Mouse (Mus musculus): Measurements from ENCODE around the gene Uts2r. TPM values are rescaled to one million over a fixed set of nuclear protein-coding genes. Genes with fewer than 3 reads are reported as not detected.

The Uts2r gene
- not detected for polyA plus RNA-seq (2014; fragmentation: Illumina TruSeq; extraction: RNeasy Lipid Tissue Mini Kit (QIAGEN cat#74804); ENCODE audit: low read depth, low replicate concordance)

GRCm38 (mm10) chr11:121159971-121160370 lies at the start of gene Uts2r:
Gene Uts2r (plus strand): TSS chr11:121160271.

GRCm38 (mm10) chr11:121118577-121118976 lies 41.5 kb upstream of the Uts2r start, which contains the start of gene Tex19.2:
Gene Tex19.2 (minus strand): TSS chr11:121118677.

GRCm38 (mm10) chr11:121145865-121146264 lies 14.2 kb upstream of the Uts2r start, which contains the start of gene Tex19.1:
Gene Tex19.1 (plus strand): TSS chr11:121146143.

GRCm38 (mm10) chr11:121204161-121205006 lies 44.3 kb downstream of the Uts2r start, which contains the start of the genes Hexdc and Ogfod3:
Gene Hexdc (plus strand): TSS chr11:121204433.
Gene Ogfod3 (minus strand): TSS chr11:121204711.

Other genes starting within 250 kb of the Uts2r start
- 1.2 TPM for gene Ccdc57, start 227.4 kb upstream of the Uts2r start, polyA plus RNA-seq (2014; fragmentation: Illumina TruSeq; extraction: RNeasy Lipid Tissue Mini Kit (QIAGEN cat#74804); ENCODE audit: low read depth, low replicate concordance)
- 0.12 TPM for gene Slc16a3, start 211.8 kb upstream of the Uts2r start, polyA plus RNA-seq (2014; fragmentation: Illumina TruSeq; extraction: RNeasy Lipid Tissue Mini Kit (QIAGEN cat#74804); ENCODE audit: low read depth, low replicate concordance)
- 73.3 TPM for gene Csnk1d, start 168.9 kb upstream of the Uts2r start, polyA plus RNA-seq (2014; fragmentation: Illumina TruSeq; extraction: RNeasy Lipid Tissue Mini Kit (QIAGEN cat#74804); ENCODE audit: low read depth, low replicate concordance)
- gene Cd7, start 120.9 kb upstream of the Uts2r start, polyA plus RNA-seq (2014; fragmentation: Illumina TruSeq; extraction: RNeasy Lipid Tissue Mini Kit (QIAGEN cat#74804); ENCODE audit: low read depth, low replicate concordance): not detected
- gene Sectm1b, start 96.7 kb upstream of the Uts2r start, polyA plus RNA-seq (2014; fragmentation: Illumina TruSeq; extraction: RNeasy Lipid Tissue Mini Kit (QIAGEN cat#74804); ENCODE audit: low read depth, low replicate concordance): not detected
- gene Sectm1a, start 79.1 kb upstream of the Uts2r start, polyA plus RNA-seq (2014; fragmentation: Illumina TruSeq; extraction: RNeasy Lipid Tissue Mini Kit (QIAGEN cat#74804); ENCODE audit: low read depth, low replicate concordance): not detected
- not detected for gene Tex19.2, start 41.6 kb upstream of the Uts2r start, polyA plus RNA-seq (2014; fragmentation: Illumina TruSeq; extraction: RNeasy Lipid Tissue Mini Kit (QIAGEN cat#74804); ENCODE audit: low read depth, low replicate concordance)
- gene Tex19.1, start 14.1 kb upstream of the Uts2r start, polyA plus RNA-seq (2014; fragmentation: Illumina TruSeq; extraction: RNeasy Lipid Tissue Mini Kit (QIAGEN cat#74804); ENCODE audit: low read depth, low replicate concordance): not detected
- gene Hexdc, start 44.2 kb downstream of the Uts2r start, polyA plus RNA-seq (2014; fragmentation: Illumina TruSeq; extraction: RNeasy Lipid Tissue Mini Kit (QIAGEN cat#74804); ENCODE audit: low read depth, low replicate concordance): 6.6 TPM
- gene Ogfod3, start 44.4 kb downstream of the Uts2r start, polyA plus RNA-seq (2014; fragmentation: Illumina TruSeq; extraction: RNeasy Lipid Tissue Mini Kit (QIAGEN cat#74804); ENCODE audit: low read depth, low replicate concordance): 3.3 TPM
- 11.7 TPM for gene Cybc1, start 69.1 kb downstream of the Uts2r start, polyA plus RNA-seq (2014; fragmentation: Illumina TruSeq; extraction: RNeasy Lipid Tissue Mini Kit (QIAGEN cat#74804); ENCODE audit: low read depth, low replicate concordance)
- gene Narf, start 77.0 kb downstream of the Uts2r start, polyA plus RNA-seq (2014; fragmentation: Illumina TruSeq; extraction: RNeasy Lipid Tissue Mini Kit (QIAGEN cat#74804); ENCODE audit: low read depth, low replicate concordance): 12.0 TPM
- 25.8 TPM for gene Foxk2, start 99.7 kb downstream of the Uts2r start, polyA plus RNA-seq (2014; fragmentation: Illumina TruSeq; extraction: RNeasy Lipid Tissue Mini Kit (QIAGEN cat#74804); ENCODE audit: low read depth, low replicate concordance)
- gene Wdr45b, start 194.2 kb downstream of the Uts2r start, polyA plus RNA-seq (2014; fragmentation: Illumina TruSeq; extraction: RNeasy Lipid Tissue Mini Kit (QIAGEN cat#74804); ENCODE audit: low read depth, low replicate concordance): 97.2 TPM
- 10.3 TPM for gene Rab40b, start 228.0 kb downstream of the Uts2r start, polyA plus RNA-seq (2014; fragmentation: Illumina TruSeq; extraction: RNeasy Lipid Tissue Mini Kit (QIAGEN cat#74804); ENCODE audit: low read depth, low replicate concordance)